9 mouse cellular contexts compared by ENCODE assay signal in the genomic region with DNA sequence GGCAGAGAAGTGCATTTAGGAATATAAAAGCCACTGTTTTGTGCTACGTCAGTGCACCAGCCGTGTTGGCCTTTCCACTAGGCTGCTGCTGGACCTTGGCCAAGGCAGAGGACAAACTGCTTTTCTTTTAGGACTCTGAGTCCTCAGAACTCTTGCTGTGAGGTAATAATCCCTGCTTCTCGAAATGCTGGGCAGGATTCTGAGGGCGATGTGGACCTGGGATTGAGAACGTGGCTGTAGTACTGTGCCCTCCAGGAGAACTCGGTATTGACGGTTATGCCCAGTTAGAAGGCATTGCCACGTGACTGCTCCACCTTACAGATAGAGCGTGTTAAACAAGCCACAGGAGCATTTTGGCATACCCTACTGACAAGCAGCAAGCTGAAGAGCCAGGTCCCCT.
A peak's percentile ranks its signal among the peaks of the same experiment; 100 is the strongest.
DNase-seq lines count a peak whose midpoint lies in the region; ATAC-seq lines count a peak whose summit lies in the region.
"Had no signal": no experiment of that assay in that cellular context is flagged by ENCODE, and none has a peak within 500 bp of the region (broad histone marks: within the 10 kb centered on the region; RNA-seq: fewer than 3 reads in every experiment).

No protein-coding gene starts in this region.

- H3K27me3 ChIP-seq in kidney, embryonic 15.5 days, result no peaks in the 10 kb centered on the region
- H3K27me3 ChIP-seq in intestine, embryonic 16.5 days (replicated peaks; ENCODE audit: control insufficient read depth, insufficient read depth, low read length), result no peaks in the 10 kb centered on the region

- H3K9me3 ChIP-seq in kidney, embryonic 15.5 days (replicated peaks), result no peaks in the 10 kb centered on the region
- no peaks in the 10 kb centered on the region for H3K9me3 ChIP-seq in intestine, embryonic 16.5 days (ENCODE audit: control insufficient read depth, low read length)

- WGBS in kidney, embryonic 15.5 days, result 77% methylated on average over 9 of the region's 9 CpGs
- 77% methylated on average over 9 of the region's 9 CpGs for WGBS in intestine, embryonic 16.5 days

- no peak overlapping the region for H3K4me3 ChIP-seq in kidney, embryonic 15.5 days (replicated peaks)
- no peak overlapping the region for H3K4me3 ChIP-seq in intestine, embryonic 16.5 days (ENCODE audit: low read length)

- no peak overlapping the region for H3K9ac ChIP-seq in kidney, embryonic 15.5 days
- H3K9ac ChIP-seq in intestine, embryonic 16.5 days (ENCODE audit: low read depth, low read length), result no peak overlapping the region

- DNase-seq in kidney, adult 18-20 months, result peak; percentile 80
- peak; percentile 42 for DNase-seq in cerebellum, adult 11-12 months
- peak; percentile 27 to 47 for DNase-seq in heart, postnatal 10 days
- DNase-seq in left cerebral cortex, postnatal 14 days (ENCODE audit: low spot score in 2 of 2), result peak; percentile 20 to 22

- no peaks in the 10 kb centered on the region for H3K36me3 ChIP-seq in kidney, embryonic 15.5 days
- H3K36me3 ChIP-seq in intestine, embryonic 16.5 days (ENCODE audit: control insufficient read depth, insufficient read depth, low read length), result no peaks in the 10 kb centered on the region
- H3K36me3 ChIP-seq: G1E had no signal

- H3K4me1 ChIP-seq in kidney, embryonic 15.5 days, result peaks cover 10% of the 10 kb centered on the region
- peaks cover 5% of the 10 kb centered on the region; the same call in 1 of the 2 replicates for H3K4me1 ChIP-seq in intestine, embryonic 16.5 days (ENCODE audit: control insufficient read depth, insufficient read depth, low read length)

- intact Hi-C loops in heart, postnatal 10 days (cut with DNase I), result no loop called here
- intact Hi-C loops in left cerebral cortex, postnatal 14 days (cut with DNase I), result no loop called here

- H3K4me2 ChIP-seq in kidney, embryonic 15.5 days, result no peak overlapping the region
- H3K4me2 ChIP-seq in intestine, embryonic 16.5 days (ENCODE audit: low read depth, low read length), result no peak overlapping the region

- ATAC-seq in kidney, embryonic 15.5 days (replicated peaks; ENCODE audit: low FRiP score), result no peak
- ATAC-seq in monocyte, adult 5-6 weeks (replicated peaks; ENCODE audit: insufficient number of reproducible peaks, low FRiP score, low TSS enrichment, poor library complexity, severe bottlenecking), result no peak
- no peak for ATAC-seq in erythroid progenitor cell, adult 5-6 weeks (replicated peaks; ENCODE audit: low FRiP score, poor library complexity, severe bottlenecking)
- ATAC-seq in intestine, embryonic 16.5 days, result no peak

- H3K27ac ChIP-seq in kidney, embryonic 15.5 days, result no peak overlapping the region
- no peak overlapping the region for H3K27ac ChIP-seq in intestine, embryonic 16.5 days (ENCODE audit: low read length)

Comparison
In these comparisons a context has a peak if more than half of its experiments do, and no peak if none do; other contexts are left out.
1. DNase-seq: peak in every context shown above with its lines; median percentile 80 in kidney, adult 18-20 months; 42 in cerebellum, adult 11-12 months; 37 in heart, postnatal 10 days; 21 in left cerebral cortex, postnatal 14 days.